Mouse (Mus musculus): ENCODE results near the gene Ccp110.

DNA sequence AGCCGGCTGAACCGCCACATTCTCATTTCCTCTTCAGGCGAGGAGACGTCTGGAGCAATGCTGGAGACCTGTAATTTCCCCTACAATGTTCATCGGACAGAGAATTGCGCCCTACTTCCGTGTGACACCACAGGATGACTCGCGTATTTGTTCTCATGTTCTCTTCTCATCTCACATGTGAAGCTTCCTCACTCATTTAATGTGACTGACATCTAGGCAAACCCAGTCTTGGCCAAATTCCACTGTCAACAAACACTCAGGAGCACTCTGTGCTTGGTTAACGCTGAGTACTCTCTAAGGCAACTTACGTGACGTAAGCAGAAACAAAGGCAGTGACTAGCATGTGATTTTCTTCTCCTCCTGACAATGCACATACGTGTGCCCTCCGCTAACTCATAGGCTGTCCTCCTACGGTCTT, 9.2 kb upstream of the Ccp110 start:
- TF ChIP-seq CTCF (IDR thresholded peaks at IDR 0.05; ENCODE audit: control insufficient read depth, insufficient read depth, insufficient replicate concordance, low read depth, low read length) (no peak), POLR2A (IDR thresholded peaks at IDR 0.05; ENCODE audit: control insufficient read depth, low read depth, low read length) (no peak)

All from testis, adult 2 months (tissue).